Mouse (Mus musculus) hindbrain, embryonic 10.5 days (tissue): ENCODE results near the gene Acer3. TPM values are rescaled to one million over a fixed set of nuclear protein-coding genes. Genes with fewer than 3 reads are reported as not detected.
A peak's percentile ranks its signal among the peaks of the same experiment; 100 is the strongest.

Experiments used
- DNase-seq: peaks from one replicate; pipeline ENCODE4 v3.0.0-alpha.2; 2017; ENCODE audit warnings: low spot score
- H3K27ac ChIP-seq: fragments of 300-500 bp; sonication (generic); 2 replicates; pipeline ENCODE4 v1.5.1; 2016; ENCODE audit warnings: mild to moderate bottlenecking, moderate library complexity
- H3K27me3 ChIP-seq: fragments of 300-500 bp; sonication (generic); 2 replicates; pipeline ENCODE4 v1.6.1; 2016; ENCODE audit warnings: mild to moderate bottlenecking; ENCODE audit not compliant: poor library complexity, insufficient read depth, severe bottlenecking
- H3K36me3 ChIP-seq: fragments of 300-500 bp; sonication (generic); 2 replicates; pipeline ENCODE4 v1.6.1; 2016; ENCODE audit warnings: mild to moderate bottlenecking, moderate library complexity
- H3K4me1 ChIP-seq: fragments of 300-500 bp; sonication (generic); replicated peaks from 2 replicates; pipeline ENCODE4 v1.6.1; 2016; ENCODE audit warnings: mild to moderate bottlenecking
- H3K4me3 ChIP-seq: fragments of 300-500 bp; sonication (generic); 2 replicates; pipeline ENCODE4 v1.5.1; 2016; ENCODE audit warnings: mild to moderate bottlenecking, moderate library complexity
- H3K9me3 ChIP-seq: fragments of 300-500 bp; sonication (generic); 2 replicates; pipeline ENCODE4 v1.6.1; 2016; ENCODE audit warnings: mild to moderate bottlenecking, moderate library complexity
- WGBS: fragments of 180-500 bp; shearing (Covaris S2); methylation state at CpG from one replicate; pipeline ENCODE4 v1.1.7; 2016; 5-methylcytosine and 5-hydroxymethylcytosine counted together
- polyA plus RNA-seq: library from polyadenylated mRNA; unstranded; fragments of >200 nt; fragmentation: Nextera tagmentation; extraction: Ambion mirVana; gene quantifications from 2 replicates; pipeline ENCODE4 v1.2.1, GENCODE M21; 2016

The Acer3 gene
- polyA plus RNA-seq, 1 experiment from 2014 or later: 18.5 TPM

GRCm38 (mm10) chr7:98330375-98331002, 9.5 kb upstream of the Acer3 start:
- Histone ChIP-seq H3K9me3 (no peaks in the 10 kb centered on the region), H3K36me3 (no peaks in the 10 kb centered on the region), H3K4me1 (no peaks in the 10 kb centered on the region), H3K27me3 (no peaks in the 10 kb centered on the region), H3K27ac (no peak overlapping the region), H3K4me3 (no peak overlapping the region)
- 92% methylated on average over 2 of the region's 2 CpGs for WGBS
- no peak for DNase-seq

GRCm38 (mm10) chr7:98329651-98330374, 8.8 kb upstream of the Acer3 start:
- no peak for DNase-seq
- Histone ChIP-seq H3K36me3 (no peaks in the 10 kb centered on the region), H3K27ac (peak overlapping the region; percentile 24; the same call in 1 of the 2 replicates), H3K27me3 (no peaks in the 10 kb centered on the region), H3K4me1 (no peaks in the 10 kb centered on the region), H3K9me3 (no peaks in the 10 kb centered on the region), H3K4me3 (no peak overlapping the region)
- WGBS: 87% methylated on average over 7 of the region's 7 CpGs

GRCm38 (mm10) chr7:98328311-98328710, 7.3 kb upstream of the Acer3 start:
- Histone ChIP-seq H3K27me3 (no peaks in the 10 kb centered on the region), H3K4me3 (no peak overlapping the region), H3K27ac (no peak overlapping the region), H3K4me1 (peaks cover 5% of the 10 kb centered on the region), H3K36me3 (no peaks in the 10 kb centered on the region), H3K9me3 (no peaks in the 10 kb centered on the region)
- DNase-seq: no peak
- WGBS: 57% methylated on average over 2 of the region's 2 CpGs

GRCm38 (mm10) chr7:98326051-98326450, 5.0 kb upstream of the Acer3 start:
- 88% methylated on average over 7 of the region's 7 CpGs for WGBS
- no peak overlapping the region for H3K27ac ChIP-seq
- no peak overlapping the region for H3K4me3 ChIP-seq
- no peaks in the 10 kb centered on the region for H3K9me3 ChIP-seq
- no peaks in the 10 kb centered on the region for H3K27me3 ChIP-seq
- DNase-seq: no peak
- H3K4me1 ChIP-seq: peaks cover 7% of the 10 kb centered on the region
- no peaks in the 10 kb centered on the region for H3K36me3 ChIP-seq

- H3K4me3 ChIP-seq: no peak overlapping the region
- no peaks in the 10 kb centered on the region for H3K9me3 ChIP-seq
- H3K27me3 ChIP-seq: no peaks in the 10 kb centered on the region
- WGBS: 76% methylated on average over 1 of the region's 1 CpGs
- DNase-seq: no peak
- H3K36me3 ChIP-seq: no peaks in the 10 kb centered on the region
- no peak overlapping the region for H3K27ac ChIP-seq
- peaks cover 7% of the 10 kb centered on the region for H3K4me1 ChIP-seq
Observed at GRCm38 (mm10) chr7:98324228-98324627, 3.2 kb upstream of the Acer3 start.

GRCm38 (mm10) chr7:98323288-98324019, 2.4 kb upstream of the Acer3 start:
- WGBS: 43% methylated on average over 5 of the region's 5 CpGs
- H3K4me1 ChIP-seq: peaks cover 7% of the 10 kb centered on the region
- DNase-seq: no peak
- no peaks in the 10 kb centered on the region for H3K36me3 ChIP-seq
- H3K27me3 ChIP-seq: no peaks in the 10 kb centered on the region
- no peak overlapping the region for H3K27ac ChIP-seq
- no peak overlapping the region for H3K4me3 ChIP-seq
- no peaks in the 10 kb centered on the region for H3K9me3 ChIP-seq

- Histone ChIP-seq H3K4me1 (peaks cover 7% of the 10 kb centered on the region), H3K27me3 (no peaks in the 10 kb centered on the region), H3K9me3 (no peaks in the 10 kb centered on the region), H3K4me3 (no peak overlapping the region), H3K27ac (no peak overlapping the region), H3K36me3 (no peaks in the 10 kb centered on the region)
- WGBS: 81% methylated on average over 3 of the region's 3 CpGs
- no peak for DNase-seq
Observed at GRCm38 (mm10) chr7:98322415-98322814, 1.4 kb upstream of the Acer3 start.

GRCm38 (mm10) chr7:98320006-98320556, 927 bp downstream of the Acer3 start:
- Histone ChIP-seq H3K27ac (no peak overlapping the region), H3K27me3 (no peaks in the 10 kb centered on the region), H3K9me3 (no peaks in the 10 kb centered on the region), H3K4me1 (peaks cover 7% of the 10 kb centered on the region), H3K36me3 (no peaks in the 10 kb centered on the region), H3K4me3 (no peak overlapping the region)
- 84% methylated on average over 7 of the region's 7 CpGs for WGBS
- no peak for DNase-seq

GRCm38 (mm10) chr7:98316568-98316967, 4.4 kb downstream of the Acer3 start:
- no peak for DNase-seq
- 32% methylated on average over 2 of the region's 2 CpGs for WGBS
- no peaks in the 10 kb centered on the region for H3K36me3 ChIP-seq
- H3K4me1 ChIP-seq: no peaks in the 10 kb centered on the region; the same call in 1 of the 2 replicates
- H3K9me3 ChIP-seq: no peaks in the 10 kb centered on the region
- no peak overlapping the region for H3K27ac ChIP-seq
- H3K27me3 ChIP-seq: no peaks in the 10 kb centered on the region
- H3K4me3 ChIP-seq: no peak overlapping the region

- Histone ChIP-seq H3K36me3 (no peaks in the 10 kb centered on the region), H3K4me1 (no peaks in the 10 kb centered on the region; the same call in 1 of the 2 replicates), H3K27me3 (no peaks in the 10 kb centered on the region), H3K27ac (no peak overlapping the region), H3K9me3 (no peaks in the 10 kb centered on the region), H3K4me3 (no peak overlapping the region)
- no peak for DNase-seq
- 88% methylated on average over 2 of the region's 2 CpGs for WGBS
Observed at GRCm38 (mm10) chr7:98315087-98315486, 5.9 kb downstream of the Acer3 start.

- DNase-seq: no peak
- Histone ChIP-seq H3K9me3 (no peaks in the 10 kb centered on the region), H3K27me3 (0 out of 2 replicates have a peak, but pooled peaks cover 4% of the 10 kb centered on the region), H3K4me1 (peaks cover 13% of the 10 kb centered on the region), H3K4me3 (no peak overlapping the region), H3K36me3 (no peaks in the 10 kb centered on the region), H3K27ac (no peak overlapping the region)
- 72% methylated on average over 4 of the region's 4 CpGs for WGBS
Observed at GRCm38 (mm10) chr7:98312185-98312920, 8.7 kb downstream of the Acer3 start.

GRCm38 (mm10) chr7:98310266-98310665, 10.7 kb downstream of the Acer3 start:
- peaks cover 13% of the 10 kb centered on the region for H3K4me1 ChIP-seq
- 63% methylated on average over 6 of the region's 6 CpGs for WGBS

More at GRCm38 (mm10) chr7:98310266-98310665, 10.7 kb downstream of the Acer3 start:
- Histone ChIP-seq H3K4me3 (no peak overlapping the region), H3K27me3 (0 out of 2 replicates have a peak, but pooled peaks cover 4% of the 10 kb centered on the region), H3K27ac (no peak overlapping the region), H3K36me3 (no peaks in the 10 kb centered on the region), H3K9me3 (no peaks in the 10 kb centered on the region)
- DNase-seq: no peak
